Mouse (Mus musculus) cerebellum, adult 8-10 months (tissue): ENCODE measurements around the gene Tstd1.
A peak's percentile ranks its signal among the peaks of the same experiment; 100 is the strongest.

Experiments used
- DNase-seq: peaks from one replicate; pipeline ENCODE4 v3.0.0; 2022

Gene Tstd1

GRCm38 (mm10) chr1:171419905-171420304 lies 1.2 kb downstream of the Tstd1 start:
- no peak for DNase-seq

GRCm38 (mm10) chr1:171422504-171423095 lies 3.9 kb downstream of the Tstd1 start:
- no peak for DNase-seq

GRCm38 (mm10) chr1:171424638-171425037 lies 6.0 kb downstream of the Tstd1 start:
- DNase-seq: no peak

- DNase-seq: no peak
These were observed 6.5 kb downstream of the Tstd1 start for GRCm38 (mm10) chr1:171425126-171425525.

GRCm38 (mm10) chr1:171432158-171432557 lies 13.5 kb downstream of the Tstd1 start:
- no peak for DNase-seq

- no peak for DNase-seq
These were observed 16.7 kb downstream of the Tstd1 start for GRCm38 (mm10) chr1:171435288-171435814.

GRCm38 (mm10) chr1:171435974-171436373 lies 17.3 kb downstream of the Tstd1 start:
- DNase-seq: no peak

- DNase-seq: peak; percentile 76
These were observed 18.8 kb downstream of the Tstd1 start, which contains the start of gene F11r for GRCm38 (mm10) chr1:171437264-171438013. Gene F11r, plus strand, starts transcription at chr1:171437535.

GRCm38 (mm10) chr1:171438014-171438670 lies 19.5 kb downstream of the Tstd1 start:
- no peak for DNase-seq

- DNase-seq: no peak
These were observed 20.4 kb downstream of the Tstd1 start for GRCm38 (mm10) chr1:171439072-171439471.

- DNase-seq: no peak
These were observed 21.5 kb downstream of the Tstd1 start for GRCm38 (mm10) chr1:171440025-171440725.

GRCm38 (mm10) chr1:171441466-171442412 lies 23.1 kb downstream of the Tstd1 start:
- no peak for DNase-seq

GRCm38 (mm10) chr1:171442413-171442760 lies 23.7 kb downstream of the Tstd1 start:
- DNase-seq: no peak

- DNase-seq: no peak
These were observed 26.4 kb downstream of the Tstd1 start for GRCm38 (mm10) chr1:171445050-171445449.

- DNase-seq: no peak
These were observed 28.2 kb downstream of the Tstd1 start for GRCm38 (mm10) chr1:171446854-171447253.

GRCm38 (mm10) chr1:171447692-171448091 lies 29.0 kb downstream of the Tstd1 start:
- no peak for DNase-seq

GRCm38 (mm10) chr1:171450062-171450461 lies 31.4 kb downstream of the Tstd1 start:
- DNase-seq: no peak

GRCm38 (mm10) chr1:171451001-171451400 lies 32.3 kb downstream of the Tstd1 start:
- no peak for DNase-seq

- DNase-seq: no peak
These were observed 33.9 kb downstream of the Tstd1 start for GRCm38 (mm10) chr1:171452522-171452921.

GRCm38 (mm10) chr1:171452923-171453322 lies 34.3 kb downstream of the Tstd1 start:
- no peak for DNase-seq

- no peak for DNase-seq
These were observed 36.3 kb downstream of the Tstd1 start for GRCm38 (mm10) chr1:171454926-171455325.

- no peak for DNase-seq
These were observed 38.9 kb downstream of the Tstd1 start for GRCm38 (mm10) chr1:171457568-171457967.
